Mouse (Mus musculus): ENCODE data around the gene Vps13d.

Gene Vps13d

GRCm38 (mm10) chr4:144939847-144940411 is 254.9 kb downstream of the Vps13d start:
- DNase-seq (ENCODE audit: low spot score), result no peak

- DNase-seq (ENCODE audit: low spot score), result no peak
Observed at GRCm38 (mm10) chr4:144936563-144937154, 258.1 kb downstream of the Vps13d start.

GRCm38 (mm10) chr4:144934501-144934900 is 260.3 kb downstream of the Vps13d start:
- DNase-seq (ENCODE audit: low spot score), result no peak

GRCm38 (mm10) chr4:144931167-144931566 is 263.6 kb downstream of the Vps13d start:
- DNase-seq (ENCODE audit: low spot score), result peak; percentile 74

- peak; percentile 95 for DNase-seq (ENCODE audit: low spot score)
Observed at GRCm38 (mm10) chr4:144930366-144930765, 264.4 kb downstream of the Vps13d start.

- peak; percentile 70 for DNase-seq (ENCODE audit: low spot score)
Observed at GRCm38 (mm10) chr4:144929811-144930221, 265.0 kb downstream of the Vps13d start.

GRCm38 (mm10) chr4:144928693-144929436 is 265.9 kb downstream of the Vps13d start:
- DNase-seq (ENCODE audit: low spot score), result no peak
